Mouse (Mus musculus): Measurements from ENCODE around the gene Gpx8.

DNA sequence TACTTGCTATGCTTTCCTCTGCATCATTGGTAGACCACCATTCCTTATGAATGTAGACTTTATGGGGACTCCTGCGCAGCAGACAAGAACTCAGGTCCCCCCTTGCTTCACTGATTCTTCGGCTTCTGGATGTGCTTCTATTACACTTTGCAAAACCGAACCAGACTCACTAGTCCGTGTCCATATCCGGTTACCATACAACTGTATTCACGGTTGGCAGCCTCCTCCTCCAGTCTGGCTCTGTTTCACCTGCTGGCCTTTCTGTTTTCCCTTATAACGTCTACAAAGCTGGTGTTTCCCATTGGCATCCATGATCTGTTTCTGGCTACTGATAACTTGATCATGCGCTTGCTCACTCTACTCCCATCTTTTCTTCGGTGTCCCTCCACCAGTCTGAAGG lies 18.3 kb upstream of the Gpx8 start:
- no peak for TF ChIP-seq CTCF (conservative IDR thresholded peaks at IDR 0.05; ENCODE audit: low read length)
- no peak for TF ChIP-seq NANOG (IDR thresholded peaks at IDR 0.05; ENCODE audit: borderline replicate concordance, low read length)

Measured in E14TG2a.4 (cell line).